ENCODE assay signal across 9 mouse cellular contexts in genomic region chr16:38651721-38652231, GRCm38 (mm10).
DNase-seq lines count a peak whose midpoint lies in the region; ATAC-seq and TF ChIP-seq lines count a peak whose summit lies in the region.
"Had no signal": no experiment of that assay in that cellular context is flagged by ENCODE, and none has a peak within 500 bp of the region (broad histone marks: within the 10 kb centered on the region; RNA-seq: fewer than 3 reads in every experiment).

No protein-coding gene starts in this region.

- peak overlapping the region; percentile 56 for H3K27ac ChIP-seq in layer of hippocampus, adult 2 months
- H3K27ac ChIP-seq in heart, embryonic 13.5 days (replicated peaks), result peak overlapping the region; percentile 97
- peak overlapping the region; percentile 16; the same call in 1 of the 2 replicates for H3K27ac ChIP-seq in stomach, embryonic 14.5 days (ENCODE audit: low read length)
- no peak overlapping the region for H3K27ac ChIP-seq in hindbrain, postnatal 0 days
- H3K27ac ChIP-seq: forebrain, embryonic 10.5 days had no signal

- H3K4me1 ChIP-seq in heart, embryonic 13.5 days, result peaks cover 80% of the 10 kb centered on the region
- H3K4me1 ChIP-seq in stomach, embryonic 14.5 days (ENCODE audit: control insufficient read depth, insufficient read depth, low read length), result peaks cover 23% of the 10 kb centered on the region
- H3K4me1 ChIP-seq in hindbrain, postnatal 0 days (ENCODE audit: insufficient read depth, low read length), result no peaks in the 10 kb centered on the region

- H3K4me2 ChIP-seq in heart, embryonic 13.5 days, result peak overlapping the region; percentile 43
- no peak overlapping the region for H3K4me2 ChIP-seq in stomach, embryonic 14.5 days (replicated peaks; ENCODE audit: low read depth, low read length)
- H3K4me2 ChIP-seq in hindbrain, postnatal 0 days (ENCODE audit: low read depth, low read length), result no peak overlapping the region

- no peaks in the 10 kb centered on the region for H3K9me3 ChIP-seq in heart, embryonic 13.5 days
- H3K9me3 ChIP-seq in stomach, embryonic 14.5 days (ENCODE audit: control insufficient read depth, low read depth, low read length), result no peaks in the 10 kb centered on the region
- H3K9me3 ChIP-seq in hindbrain, postnatal 0 days (ENCODE audit: low read length), result no peaks in the 10 kb centered on the region
- H3K9me3 ChIP-seq: forebrain, embryonic 10.5 days had no signal

- no peak for ATAC-seq in heart, embryonic 13.5 days (ENCODE audit: extremely low read depth, insufficient number of reproducible peaks, low FRiP score, low TSS enrichment)
- ATAC-seq in stomach, embryonic 14.5 days (ENCODE audit: insufficient number of reproducible peaks, insufficient read depth, low FRiP score, low read depth), result no peak
- no peak for ATAC-seq in hindbrain, postnatal 0 days
- no peak for ATAC-seq in megakaryocyte progenitor cell, adult 5-6 weeks (replicated peaks; ENCODE audit: poor library complexity)

- H3K27me3 ChIP-seq in heart, embryonic 13.5 days (replicated peaks), result no peaks in the 10 kb centered on the region
- H3K27me3 ChIP-seq in stomach, embryonic 14.5 days (ENCODE audit: control insufficient read depth, insufficient read depth, low read length), result no peaks in the 10 kb centered on the region
- H3K27me3 ChIP-seq in hindbrain, postnatal 0 days (ENCODE audit: insufficient read depth, low read length), result no peaks in the 10 kb centered on the region

- 51% methylated on average over 10 of the region's 10 CpGs for WGBS in heart, embryonic 13.5 days
- WGBS in stomach, embryonic 14.5 days, result 77% methylated on average over 10 of the region's 10 CpGs
- 81% methylated on average over 10 of the region's 10 CpGs for WGBS in hindbrain, postnatal 0 days

- no peak for TF ChIP-seq CTCF in layer of hippocampus, adult 2 months (conservative IDR thresholded peaks at IDR 0.05)
- no peak for TF ChIP-seq CTCF in hindbrain, postnatal 0 days (IDR thresholded peaks at IDR 0.05; ENCODE audit: low read depth)

- no peak for DNase-seq in layer of hippocampus, adult 2 months (ENCODE audit: low spot score in 2 of 2)
- DNase-seq in layer of hippocampus, postnatal 10 days (ENCODE audit: low spot score in 2 of 2), result no peak
- DNase-seq in kidney, postnatal 10 days, result peak; percentile 47
- DNase-seq in adrenal gland, postnatal 25 days, result no peak
- no peak for DNase-seq in hindbrain, postnatal 0 days (ENCODE audit: low spot score)

- H3K4me3 ChIP-seq in layer of hippocampus, adult 2 months, result no peak overlapping the region
- H3K4me3 ChIP-seq in heart, embryonic 13.5 days, result no peak overlapping the region
- H3K4me3 ChIP-seq in stomach, embryonic 14.5 days (ENCODE audit: low read depth, low read length), result no peak overlapping the region
- H3K4me3 ChIP-seq in hindbrain, postnatal 0 days (ENCODE audit: low read length), result no peak overlapping the region
- H3K4me3 ChIP-seq: forebrain, embryonic 10.5 days had no signal

- no peaks in the 10 kb centered on the region for H3K36me3 ChIP-seq in heart, embryonic 13.5 days
- no peaks in the 10 kb centered on the region for H3K36me3 ChIP-seq in stomach, embryonic 14.5 days (ENCODE audit: control insufficient read depth, insufficient read depth, low read length)
- no peaks in the 10 kb centered on the region for H3K36me3 ChIP-seq in hindbrain, postnatal 0 days (ENCODE audit: insufficient read depth, low read length)
- H3K36me3 ChIP-seq: forebrain, embryonic 10.5 days had no signal

- H3K9ac ChIP-seq in heart, embryonic 13.5 days, result peak overlapping the region; percentile 50; the same call in 1 of the 2 replicates
- H3K9ac ChIP-seq in stomach, embryonic 14.5 days (replicated peaks; ENCODE audit: low read depth, low read length), result no peak overlapping the region
- no peak overlapping the region for H3K9ac ChIP-seq in hindbrain, postnatal 0 days (replicated peaks; ENCODE audit: low read length)
